Mouse (Mus musculus) telencephalon, adult 2 months (tissue): ENCODE results near the gene H1foo.
A peak's percentile ranks its signal among the peaks of the same experiment; 100 is the strongest.

Experiments
- DNase-seq: peaks from one replicate; pipeline ENCODE4 v3.0.0-alpha.2; 2011; ENCODE audit warnings: low read depth, low spot score

The H1foo gene

DNA sequence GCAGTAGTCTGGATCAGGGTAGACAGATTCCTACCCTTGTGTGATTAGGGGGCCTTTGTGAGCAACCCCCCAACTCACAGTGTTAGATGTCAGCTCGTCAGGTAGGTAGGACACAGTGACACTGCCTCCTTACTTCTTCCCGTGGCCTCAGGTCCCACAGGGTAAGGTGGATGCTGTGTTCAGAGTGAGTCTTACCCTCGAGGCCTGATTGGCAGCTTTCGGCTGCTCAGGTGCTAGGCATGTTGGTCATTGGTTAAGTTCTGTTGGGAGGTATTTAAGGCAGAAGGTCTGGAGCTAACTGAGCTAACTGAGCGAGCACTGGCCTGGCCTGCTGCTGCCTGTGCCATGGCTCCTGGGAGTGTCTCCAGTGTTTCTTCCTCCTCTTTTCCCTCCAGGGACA lies at the start of gene H1foo:
H1foo (plus strand) TSS at position 301 of the 400 bp plus-strand sequence.
- DNase-seq, result no peak

DNA sequence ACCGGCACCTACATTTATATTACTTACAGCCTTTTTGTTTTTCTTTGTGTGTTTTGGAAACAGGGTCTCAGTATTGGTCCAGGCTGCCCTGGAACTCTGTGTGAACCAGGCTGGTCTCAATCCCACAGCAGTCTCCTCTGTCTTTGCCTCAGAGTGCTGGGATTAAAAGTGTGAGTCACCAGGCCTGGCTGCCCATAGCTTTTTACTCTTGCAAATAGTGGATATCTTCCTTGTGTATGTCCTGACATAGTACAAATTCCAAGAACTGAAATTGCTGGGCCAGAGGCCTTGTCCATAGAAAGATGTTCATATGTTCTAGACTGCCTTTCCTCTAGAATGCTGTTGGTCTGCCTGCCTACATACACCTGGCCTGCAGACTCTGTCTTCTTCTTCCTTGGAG lies 48.4 kb upstream of the H1foo start:
- no peak for DNase-seq

DNA sequence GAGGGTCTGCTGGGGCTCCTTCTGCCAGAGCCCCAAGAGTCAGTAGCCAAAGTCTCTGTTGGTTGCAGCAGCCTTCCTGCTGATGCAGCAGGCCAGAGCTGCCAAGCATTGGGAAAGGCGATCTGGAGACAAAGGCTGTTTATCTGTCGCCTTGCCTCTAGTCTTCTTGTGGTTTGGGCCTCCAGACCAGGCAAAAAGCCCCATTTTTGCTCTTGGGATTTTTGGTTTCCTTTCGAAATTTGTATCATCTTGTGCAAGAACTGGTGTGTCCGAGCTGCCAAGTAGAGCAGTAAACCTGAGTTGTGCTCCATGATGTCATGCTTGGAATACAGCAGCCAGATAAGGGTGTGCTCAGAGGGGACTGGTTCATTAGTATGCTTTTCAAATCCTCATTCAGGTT lies 47.6 kb upstream of the H1foo start:
- no peak for DNase-seq

DNA sequence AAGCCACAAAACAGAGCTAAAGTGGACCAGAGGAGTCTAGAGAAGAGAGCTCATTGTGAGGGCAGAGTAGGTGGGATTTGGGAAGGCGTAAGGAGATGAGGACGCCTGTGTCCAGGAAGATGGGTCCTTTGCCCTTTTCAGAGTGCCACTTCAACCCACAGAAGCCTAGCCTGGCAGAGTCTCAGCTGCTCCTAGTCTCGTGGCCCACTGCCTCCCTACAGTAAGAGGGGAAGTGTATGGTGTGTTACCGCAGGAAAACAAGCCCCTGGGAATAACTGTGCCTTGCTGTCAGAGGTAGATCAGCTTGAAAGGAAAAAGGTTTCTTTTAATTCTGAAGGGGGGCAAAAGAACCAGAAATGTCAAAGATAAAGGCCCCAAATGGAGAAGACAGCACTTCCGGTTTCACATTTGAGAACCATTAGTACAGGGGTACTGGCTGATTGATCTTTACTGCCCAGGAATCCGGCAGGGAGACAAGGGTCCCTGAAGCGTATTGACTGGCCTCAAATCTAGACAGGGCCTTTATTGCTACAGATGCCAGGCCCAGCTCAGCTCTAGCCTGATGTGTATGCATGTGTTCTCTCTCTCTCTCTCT lies 46.7 kb upstream of the H1foo start:
- DNase-seq, result no peak

DNA sequence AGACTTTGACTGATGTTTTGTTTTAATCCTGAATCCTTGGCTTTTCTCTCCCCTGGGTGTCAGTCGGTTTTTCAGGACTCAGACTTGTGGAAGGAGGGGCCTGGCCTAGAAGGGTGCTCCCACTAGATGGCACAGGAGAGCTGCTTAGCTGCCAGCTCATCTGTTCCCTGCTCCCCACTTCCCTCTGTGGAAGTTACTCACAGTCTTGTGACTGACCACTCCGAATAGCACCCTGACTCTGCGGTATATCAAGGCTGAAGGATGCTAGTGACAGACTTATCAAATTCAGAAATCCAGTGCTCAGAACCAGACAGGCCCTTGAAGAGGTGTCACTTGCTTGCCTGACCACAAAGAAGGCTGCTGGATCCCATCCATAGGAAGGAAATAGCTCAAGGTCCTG lies 43.7 kb upstream of the H1foo start:
- peak; percentile 76 for DNase-seq

DNA sequence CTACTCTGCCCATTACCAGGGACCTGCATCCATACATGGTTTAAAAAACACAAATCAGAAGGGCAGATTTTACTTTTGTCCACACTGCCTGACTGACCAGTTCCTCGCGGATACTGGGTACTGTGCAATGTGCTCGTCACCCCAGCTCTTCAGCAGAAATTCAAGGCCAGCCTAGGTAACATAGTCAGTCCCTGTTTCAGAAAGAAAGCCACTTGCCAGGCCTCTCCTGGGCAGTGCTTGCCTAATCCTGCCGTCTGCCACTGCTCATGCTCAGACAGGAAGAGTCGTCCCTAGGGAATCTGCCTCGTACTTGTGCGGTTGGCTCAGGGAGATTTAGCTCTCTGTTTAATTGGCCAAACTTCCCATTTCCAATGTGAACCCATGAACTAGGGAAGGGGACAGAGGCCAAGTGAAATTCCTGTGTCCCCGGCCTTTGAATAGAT lies 43.2 kb upstream of the H1foo start:
- DNase-seq, result no peak

DNA sequence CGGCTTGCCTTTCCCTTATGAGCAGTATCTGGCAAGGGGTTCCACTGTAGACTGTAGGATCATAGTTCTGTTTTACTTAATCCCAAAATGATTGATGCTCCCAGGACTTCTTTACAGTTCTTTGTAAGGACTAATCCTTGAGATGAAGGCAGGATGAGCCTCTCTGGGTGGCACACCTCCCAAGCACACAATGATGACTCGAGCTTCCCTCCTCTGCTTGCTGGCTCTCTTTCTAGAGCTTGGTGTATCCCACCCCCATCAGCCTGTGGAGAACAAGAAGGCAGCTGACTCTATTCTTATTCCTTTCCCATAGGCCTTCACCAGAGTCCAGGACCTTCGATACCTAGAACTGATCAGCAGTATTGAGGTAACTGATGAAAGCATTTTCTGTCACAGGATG lies 42.2 kb upstream of the H1foo start:
- no peak for DNase-seq

DNA sequence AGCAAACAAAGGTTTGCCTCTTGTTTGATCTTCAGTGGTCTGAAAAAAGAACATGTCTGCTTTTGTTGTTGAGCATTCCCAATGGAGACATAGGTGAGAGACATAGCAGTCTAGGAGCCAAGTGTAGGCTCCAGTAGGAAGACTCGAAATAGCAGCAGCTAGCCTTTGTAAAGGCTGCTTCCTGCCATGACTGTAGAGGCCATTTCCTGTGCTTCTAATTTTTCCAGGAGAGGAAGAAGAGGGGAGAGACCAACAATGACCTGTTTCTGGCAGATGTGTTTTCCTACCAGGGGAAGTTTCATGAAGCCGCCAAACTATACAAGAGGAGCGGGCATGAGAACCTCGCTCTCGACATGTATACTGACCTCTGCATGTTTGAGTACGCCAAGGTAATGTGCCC lies 39.2 kb upstream of the H1foo start:
- no peak for DNase-seq

DNA sequence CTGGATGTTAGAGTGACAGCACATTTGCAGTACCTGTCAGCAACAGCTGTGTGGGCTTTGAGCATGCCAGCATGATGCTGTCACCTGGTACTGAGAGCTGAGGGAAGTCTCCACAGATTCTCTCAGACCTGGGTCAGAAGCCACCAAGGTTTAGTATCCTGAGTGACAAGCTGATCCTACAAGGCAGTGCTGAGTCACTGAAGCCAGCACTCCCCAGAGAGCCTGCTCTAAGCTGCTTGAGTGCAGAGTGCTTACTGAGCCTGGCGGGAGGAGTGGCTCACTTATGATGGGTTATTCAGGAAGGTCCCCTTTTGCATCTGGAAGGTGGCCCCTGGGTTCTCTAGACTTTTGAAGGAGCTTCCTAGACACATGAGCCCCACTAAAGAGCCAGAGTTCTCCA lies 38.3 kb upstream of the H1foo start:
- no peak for DNase-seq

DNA sequence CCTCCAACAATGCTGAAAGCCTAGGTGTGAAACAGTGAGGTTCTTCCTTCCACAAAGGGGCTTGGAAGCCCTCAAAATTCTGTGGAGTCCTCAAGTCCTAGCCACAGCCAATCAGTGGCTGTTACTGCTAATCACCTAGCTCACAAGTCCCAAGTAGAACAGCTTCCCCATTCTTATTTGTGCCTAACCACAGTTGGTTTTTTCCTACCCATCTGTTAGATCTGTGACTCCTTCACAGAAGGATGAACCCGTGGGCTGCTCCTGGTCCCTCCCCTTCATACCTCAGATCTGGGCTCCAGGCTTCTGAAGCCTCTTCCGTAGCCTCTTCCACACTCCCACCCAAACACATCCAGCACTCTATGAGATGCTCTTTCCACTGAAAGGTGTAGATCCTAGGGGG lies 37.9 kb upstream of the H1foo start:
- DNase-seq, result no peak

DNA sequence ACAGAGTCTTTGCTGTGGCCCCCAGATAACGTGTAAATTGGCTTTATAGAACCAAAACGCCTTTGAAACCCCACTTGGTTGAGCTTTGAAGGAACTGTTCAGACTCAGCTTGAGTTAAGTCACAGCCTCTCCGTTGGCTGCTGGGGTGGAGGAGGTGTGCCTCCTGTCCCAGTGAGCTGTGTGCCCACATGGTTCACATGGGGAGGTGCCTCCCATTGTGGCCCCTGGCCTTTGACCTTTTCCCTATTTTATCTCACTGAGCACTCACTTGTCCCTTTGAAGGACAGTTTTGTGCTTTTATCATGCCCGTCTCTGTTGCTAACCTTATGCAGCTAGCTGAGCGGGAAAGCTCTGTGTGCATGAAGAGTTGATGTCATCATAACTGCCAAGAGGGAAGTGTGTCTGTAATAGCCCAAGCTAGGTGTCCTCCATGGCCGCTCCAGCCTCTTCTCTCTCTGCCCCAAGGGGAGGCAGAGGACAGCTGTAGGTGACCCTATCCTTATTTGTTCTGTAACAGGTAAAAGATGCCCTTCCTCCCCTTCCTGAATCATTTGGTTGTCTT lies 36.2 kb upstream of the H1foo start:
- no peak for DNase-seq

DNA sequence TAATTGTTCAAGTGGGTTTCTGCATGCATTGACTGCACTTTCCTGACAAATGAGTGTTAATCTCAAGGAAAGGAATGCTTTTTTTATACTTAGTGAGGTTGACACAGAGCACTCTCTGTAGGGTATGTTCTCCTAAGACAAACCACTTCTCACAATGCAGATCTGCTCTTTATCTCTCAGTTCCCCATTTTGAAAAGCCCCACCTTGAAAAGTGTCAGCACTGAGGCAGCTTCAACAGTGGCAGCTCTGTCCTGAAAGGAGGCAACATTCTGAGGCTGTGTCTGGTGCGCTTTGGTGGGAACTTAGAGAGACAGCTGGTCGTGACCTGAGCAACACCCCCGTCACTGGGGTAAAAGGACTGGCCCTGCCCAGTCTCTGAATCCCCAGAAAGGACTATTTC lies 35.7 kb upstream of the H1foo start:
- DNase-seq, result no peak

DNA sequence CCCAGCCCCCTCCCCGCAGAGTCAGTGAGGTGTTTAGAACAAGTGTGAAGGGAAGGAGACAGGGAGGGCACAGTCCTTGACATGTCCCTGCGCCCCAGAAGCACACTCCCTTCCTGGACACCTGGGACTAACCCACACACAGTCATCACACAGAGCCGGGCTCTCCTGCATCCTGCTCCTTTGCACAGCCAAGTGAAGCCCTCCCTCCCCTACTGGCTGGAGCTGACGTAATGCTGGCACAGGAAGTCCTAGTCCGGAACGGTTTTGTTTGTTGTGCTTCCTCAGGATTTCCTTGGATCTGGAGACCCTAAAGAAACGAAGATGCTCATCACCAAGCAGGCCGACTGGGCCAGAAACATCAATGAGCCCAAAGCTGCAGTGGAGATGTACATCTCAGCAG lies 34.8 kb upstream of the H1foo start:
- no peak for DNase-seq

DNA sequence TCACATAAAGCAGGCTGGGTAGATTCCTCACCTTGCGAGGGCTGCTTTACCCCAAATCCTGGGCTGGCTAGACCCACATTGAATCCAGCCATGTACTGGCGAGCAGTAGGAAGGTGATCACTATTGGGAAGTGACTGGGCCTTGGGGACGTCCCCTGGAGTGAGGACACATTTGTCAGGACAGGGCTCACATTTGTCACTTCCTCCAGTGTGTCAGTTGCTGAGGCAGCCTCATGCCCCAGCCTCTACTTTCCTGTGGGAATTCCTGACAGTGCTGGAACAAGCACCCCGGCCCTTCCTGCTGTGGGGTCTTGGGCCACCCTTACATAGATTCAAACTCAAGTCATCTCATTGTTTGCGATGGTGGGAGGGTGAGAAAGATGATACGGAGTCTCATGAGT lies 33.0 kb upstream of the H1foo start:
- DNase-seq, result no peak

DNA sequence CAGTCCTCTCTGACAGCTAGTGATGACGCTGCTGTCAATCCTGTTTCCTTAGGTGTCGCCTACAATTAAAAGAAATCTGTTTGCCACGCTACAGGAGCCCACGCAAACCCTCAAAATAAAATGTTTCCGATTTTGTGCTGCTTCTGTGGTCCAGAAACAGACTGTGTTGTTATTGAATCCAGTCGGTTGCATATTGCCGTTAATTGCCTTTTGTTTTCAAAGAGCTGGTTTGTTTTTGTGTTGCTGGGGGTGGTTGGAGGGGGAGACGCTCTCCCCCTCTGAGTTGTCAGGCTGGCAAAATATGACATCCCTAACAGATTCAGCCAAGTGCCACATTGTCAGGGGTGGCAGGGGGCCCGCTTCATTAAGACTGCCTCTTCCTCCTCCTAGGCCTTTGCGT lies 31.3 kb upstream of the H1foo start:
- DNase-seq, result peak; percentile 71

DNA sequence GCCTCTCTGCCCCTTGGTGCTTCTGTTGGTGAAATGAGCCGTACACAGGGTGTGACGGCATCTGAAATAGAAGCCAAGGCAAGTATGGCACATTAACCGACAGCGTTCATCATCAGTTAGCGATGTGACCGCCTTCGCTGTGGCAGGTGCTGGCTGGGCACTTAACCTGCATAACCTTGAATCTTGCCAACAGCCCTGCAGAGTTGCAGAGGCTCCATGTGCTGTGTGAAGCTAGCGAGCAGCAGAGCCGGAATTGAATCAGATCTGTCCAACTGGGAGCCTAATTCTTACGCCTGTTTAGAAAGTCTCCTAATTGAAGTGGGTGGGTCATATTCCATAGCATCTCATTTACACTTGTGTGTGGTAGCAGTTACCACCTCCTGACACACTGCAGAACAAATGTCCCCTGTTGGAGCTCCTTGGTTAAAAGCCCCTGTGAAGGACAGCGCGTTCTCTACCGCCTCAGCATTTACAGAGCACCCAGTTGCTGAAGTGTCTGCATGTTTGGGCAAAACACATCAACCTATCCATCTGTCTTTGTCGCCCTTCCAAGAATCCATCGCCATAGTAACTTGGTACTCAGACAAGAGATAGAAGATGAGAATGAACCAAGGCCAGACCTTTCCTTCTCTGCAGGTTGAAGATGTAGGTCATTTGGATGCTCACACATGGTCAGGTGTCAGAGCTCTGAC lies 30.1 kb upstream of the H1foo start:
- DNase-seq, result peak; percentile 86

DNA sequence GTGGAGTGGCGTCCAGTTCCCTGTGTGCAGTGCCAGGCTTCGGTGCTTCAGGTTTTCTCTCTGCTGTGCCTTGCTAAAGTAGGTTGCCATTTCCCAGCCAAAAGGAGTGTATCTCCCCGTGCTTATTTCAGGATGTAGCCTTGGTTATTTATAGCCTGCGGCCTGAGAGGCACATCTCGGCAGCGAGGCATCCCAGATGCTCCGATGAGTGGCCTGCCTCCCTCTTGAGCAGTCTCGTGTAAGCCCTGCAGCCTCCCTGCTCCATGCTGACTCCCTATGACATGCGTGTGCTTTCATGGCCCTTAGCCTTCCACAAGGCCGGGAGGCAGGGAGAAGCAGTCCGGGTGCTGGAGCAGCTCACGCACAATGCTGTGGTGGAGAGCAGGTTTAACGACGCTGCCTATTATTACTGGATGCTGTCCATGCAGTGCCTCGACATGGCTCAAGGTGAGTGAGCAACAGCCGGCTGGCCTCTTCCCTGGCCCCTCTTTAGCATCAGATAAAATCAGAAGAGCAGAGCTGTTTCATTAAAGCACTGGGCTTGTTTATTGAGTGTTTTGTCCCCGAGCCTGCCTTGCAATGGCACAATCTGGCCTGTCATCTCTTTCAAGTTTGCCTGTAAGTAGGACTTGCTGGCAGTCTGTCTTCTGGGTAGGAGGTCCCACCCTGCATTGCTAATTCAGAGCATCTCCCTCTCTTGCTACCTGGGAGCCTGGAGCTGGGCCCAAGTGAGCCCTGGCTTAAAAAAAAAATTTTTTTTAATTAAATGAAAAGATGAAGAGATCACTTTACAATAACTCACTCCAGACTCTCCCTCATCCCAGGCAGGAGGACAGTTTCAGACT lies 28.9 kb upstream of the H1foo start:
- DNase-seq, result peak; percentile 89

DNA sequence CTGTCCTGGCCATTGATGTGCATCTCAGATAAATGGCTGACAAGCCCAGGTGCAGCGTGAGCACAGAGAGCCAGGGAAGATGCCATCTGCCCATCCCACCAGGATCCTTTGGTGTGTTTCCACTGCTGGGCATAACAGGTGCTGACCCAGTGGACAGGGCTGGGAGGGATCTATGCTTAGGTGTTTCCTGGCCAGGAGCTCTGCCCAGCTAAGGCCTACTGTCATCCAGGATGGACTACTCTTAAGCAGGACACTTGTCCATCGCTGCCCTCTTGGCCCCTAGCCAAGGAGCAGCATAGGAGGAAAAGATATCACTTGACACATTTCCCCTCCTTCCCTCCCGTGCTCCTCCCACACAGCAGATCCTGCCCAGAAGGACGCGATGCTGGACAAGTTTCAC lies 28.1 kb upstream of the H1foo start:
- no peak for DNase-seq

DNA sequence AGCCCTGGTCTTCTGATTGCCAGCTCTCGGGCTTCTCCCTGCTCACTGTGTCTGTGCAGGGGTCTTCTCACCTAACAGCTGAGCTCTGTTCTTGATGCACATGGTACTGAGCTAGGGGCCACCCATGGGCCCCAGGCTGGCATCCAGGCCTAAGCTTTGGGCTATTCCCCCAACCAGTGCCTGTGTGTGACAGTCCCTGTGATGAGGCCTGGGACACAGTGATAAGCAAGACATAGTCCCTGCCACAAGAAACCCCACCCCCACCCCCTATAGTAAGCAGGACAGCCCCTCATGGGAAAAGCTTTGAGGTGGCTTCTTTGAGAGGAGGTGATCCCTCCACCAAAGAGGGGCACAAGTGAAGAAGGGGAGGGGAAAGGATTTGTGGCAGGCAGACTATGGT lies 26.1 kb upstream of the H1foo start:
- no peak for DNase-seq

DNA sequence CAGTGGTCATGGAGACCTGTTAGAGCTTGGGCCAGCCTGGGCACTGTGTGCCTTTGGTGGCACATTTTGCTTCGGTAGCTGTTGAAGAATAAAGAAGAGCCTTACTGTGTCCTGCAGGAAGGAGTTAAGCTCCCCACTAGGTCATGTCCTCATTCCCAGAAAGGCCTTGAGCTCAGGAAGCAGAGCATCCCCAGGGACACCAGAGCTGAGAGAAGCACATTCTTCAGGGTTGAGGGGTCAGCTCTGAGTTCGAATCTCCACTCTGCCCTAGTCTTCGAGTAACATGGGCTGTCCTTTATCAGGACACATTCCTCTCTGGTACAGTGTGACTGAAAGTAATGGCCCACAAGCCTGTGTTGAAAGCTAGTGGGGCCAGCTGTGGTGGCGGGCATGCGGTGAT lies 24.9 kb upstream of the H1foo start:
- DNase-seq, result no peak

DNA sequence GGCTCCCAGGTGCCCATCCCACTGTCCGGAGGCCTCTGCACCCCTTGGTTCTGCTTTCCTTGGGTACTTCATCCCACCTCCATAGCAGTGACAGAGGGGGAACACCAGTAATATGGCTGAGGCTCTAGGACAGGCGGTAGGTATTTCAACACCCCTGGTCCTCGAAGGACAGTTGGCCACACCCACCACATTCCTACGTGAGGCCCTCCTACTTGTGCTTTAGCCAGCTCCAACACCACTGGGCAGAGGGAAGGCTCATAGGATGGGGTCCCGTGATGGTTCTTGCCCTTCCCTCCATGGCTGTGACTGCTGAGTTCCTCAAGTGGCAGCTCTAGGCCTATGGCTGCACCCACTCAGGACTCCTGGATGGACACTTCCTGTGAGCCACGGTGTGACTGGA lies 19.9 kb upstream of the H1foo start:
- no peak for DNase-seq

DNA sequence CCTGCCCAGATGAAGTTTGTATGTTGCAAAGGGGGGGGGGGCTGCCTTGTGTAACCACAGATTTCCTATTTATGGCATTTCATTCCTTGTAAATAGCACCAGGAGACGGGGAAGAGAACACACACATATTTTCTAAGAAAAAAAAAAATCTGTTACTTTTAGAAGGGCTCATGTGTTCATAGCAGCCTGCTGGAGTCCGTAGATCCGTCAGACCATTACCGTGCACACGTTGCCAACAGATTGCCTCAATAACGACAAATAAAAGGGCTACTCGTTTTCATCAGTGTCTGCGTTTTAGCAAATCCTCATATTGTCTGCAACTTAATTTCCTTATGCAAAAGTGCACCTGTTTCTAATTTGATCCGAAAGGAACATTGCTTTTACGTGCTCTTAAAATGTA lies 18.3 kb upstream of the H1foo start:
- DNase-seq, result no peak
